Mouse (Mus musculus): Measurements from ENCODE around the gene Sash1.

DNA sequence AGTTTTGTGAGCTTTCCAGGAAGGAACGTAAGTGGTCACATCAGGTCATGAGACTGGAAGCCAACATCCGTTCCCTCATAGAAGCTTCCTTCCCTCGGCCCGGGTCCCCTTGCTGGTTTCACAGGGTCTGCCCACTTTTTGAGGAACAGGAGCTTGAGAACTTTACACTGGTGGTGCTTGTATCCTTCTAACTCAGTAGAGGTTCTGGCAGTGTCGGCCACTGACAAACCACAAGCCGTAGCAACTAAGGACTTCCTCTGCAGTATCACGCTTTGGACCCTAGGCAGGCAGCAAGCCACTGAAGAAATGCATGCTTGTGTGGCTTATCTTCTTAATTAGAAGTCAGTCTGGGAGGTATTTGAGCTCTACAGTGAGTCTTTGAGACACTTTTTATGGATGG lies 126.6 kb downstream of the Sash1 start:
- no peak for TF ChIP-seq POLR2A (IDR thresholded peaks at IDR 0.05; ENCODE audit: extremely low read depth, insufficient read depth, low read length)
- TF ChIP-seq CTCF (IDR thresholded peaks at IDR 0.05; ENCODE audit: low read depth, low read length): no peak

All from liver, adult 2 months (tissue).